Mouse (Mus musculus): ENCODE results near the gene Topors. TPM values are rescaled to one million over a fixed set of nuclear protein-coding genes. Genes with fewer than 3 reads are reported as not detected.

The Topors gene
- polyA plus RNA-seq, 1 experiment from 2014 or later: 27.2 TPM

GRCm38 (mm10) chr4:40244035-40244434 is 25.6 kb downstream of the Topors start:
- Histone ChIP-seq H3K4me1 (peaks cover 7% of the 10 kb centered on the region), H3K4me3 (no peak overlapping the region), H3K36me3 (no peaks in the 10 kb centered on the region), H3K27me3 (replicated peaks) (no peaks in the 10 kb centered on the region), H3K4me2 (no peak overlapping the region), H3K9me3 (no peaks in the 10 kb centered on the region), H3K27ac (replicated peaks) (no peak overlapping the region), H3K9ac (no peak overlapping the region)
- WGBS: 74% methylated on average over 8 of the region's 8 CpGs
- no peak for ATAC-seq (ENCODE audit: extremely low read depth, insufficient number of reproducible peaks, low FRiP score, low TSS enrichment)

GRCm38 (mm10) chr4:40243006-40243405 is 26.6 kb downstream of the Topors start:
- Histone ChIP-seq H3K9me3 (no peaks in the 10 kb centered on the region), H3K9ac (no peak overlapping the region), H3K27ac (replicated peaks) (no peak overlapping the region), H3K4me2 (no peak overlapping the region), H3K4me1 (peaks cover 15% of the 10 kb centered on the region), H3K36me3 (no peaks in the 10 kb centered on the region), H3K4me3 (no peak overlapping the region), H3K27me3 (replicated peaks) (no peaks in the 10 kb centered on the region)
- 84% methylated on average over 4 of the region's 4 CpGs for WGBS
- no peak for ATAC-seq (ENCODE audit: extremely low read depth, insufficient number of reproducible peaks, low FRiP score, low TSS enrichment)

DNA sequence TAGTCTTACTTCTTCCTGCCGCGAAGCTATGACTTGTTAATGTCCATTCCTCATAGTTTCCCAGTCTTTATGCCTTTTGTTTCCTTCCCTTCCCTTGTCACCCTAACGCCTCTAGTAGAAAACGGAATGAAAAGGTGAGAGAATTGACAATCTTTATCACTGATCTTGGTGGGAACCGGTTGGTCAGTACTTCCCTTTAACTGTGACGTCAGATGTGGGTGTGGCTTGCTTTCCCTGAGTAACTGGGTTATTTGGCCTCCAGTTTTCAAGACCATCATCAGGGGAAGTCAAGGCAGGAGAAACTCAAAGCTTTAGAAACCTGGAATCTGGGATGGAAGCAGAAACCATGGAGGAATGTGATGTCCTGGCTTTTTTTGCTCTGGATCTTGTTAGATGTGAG is 27.7 kb downstream of the Topors start:
- H3K4me2 ChIP-seq: no peak overlapping the region
- H3K4me3 ChIP-seq: no peak overlapping the region
- no peak overlapping the region for H3K27ac ChIP-seq (replicated peaks)
- peaks cover 15% of the 10 kb centered on the region for H3K4me1 ChIP-seq
- no peak overlapping the region for H3K9ac ChIP-seq
- WGBS: 46% methylated on average over 6 of the region's 6 CpGs
- H3K36me3 ChIP-seq: no peaks in the 10 kb centered on the region
- H3K9me3 ChIP-seq: no peaks in the 10 kb centered on the region
- no peaks in the 10 kb centered on the region for H3K27me3 ChIP-seq (replicated peaks)
- no peak for ATAC-seq (ENCODE audit: extremely low read depth, insufficient number of reproducible peaks, low FRiP score, low TSS enrichment)

GRCm38 (mm10) chr4:40240272-40240744 is 29.3 kb downstream of the Topors start:
- Histone ChIP-seq H3K9me3 (no peaks in the 10 kb centered on the region), H3K27me3 (replicated peaks) (no peaks in the 10 kb centered on the region), H3K4me1 (peaks cover 15% of the 10 kb centered on the region), H3K36me3 (no peaks in the 10 kb centered on the region), H3K4me3 (peak overlapping the region; percentile 81), H3K9ac (peak overlapping the region; percentile 85), H3K27ac (replicated peaks) (peak overlapping the region; percentile 76; the same call in 1 of the 2 replicates), H3K4me2 (peak overlapping the region; percentile 92)
- no peak for ATAC-seq (ENCODE audit: extremely low read depth, insufficient number of reproducible peaks, low FRiP score, low TSS enrichment)
- 56% methylated on average over 5 of the region's 5 CpGs for WGBS

- Histone ChIP-seq H3K4me1 (peaks cover 15% of the 10 kb centered on the region), H3K4me2 (peak within 1 kb of the TSS; percentile 92), H3K36me3 (peaks cover 5% of the 10 kb centered on the region), H3K27ac (replicated peaks) (peak within 1 kb of the TSS; percentile 76), H3K27me3 (replicated peaks) (no peaks in the 10 kb centered on the region), H3K9me3 (no peaks in the 10 kb centered on the region), H3K4me3 (peak within 1 kb of the TSS; percentile 81), H3K9ac (peak within 1 kb of the TSS; percentile 85)
- WGBS: 2% methylated on average over 33 of the region's 35 CpGs
- ATAC-seq (ENCODE audit: extremely low read depth, insufficient number of reproducible peaks, low FRiP score, low TSS enrichment): no peak; the same call in 1 of the 2 replicates
Observed at GRCm38 (mm10) chr4:40239409-40240271, 30.0 kb downstream of the Topors start, which contains the start of gene Ddx58. TSS of gene Ddx58 (minus strand) at chr4:40239828.

DNA sequence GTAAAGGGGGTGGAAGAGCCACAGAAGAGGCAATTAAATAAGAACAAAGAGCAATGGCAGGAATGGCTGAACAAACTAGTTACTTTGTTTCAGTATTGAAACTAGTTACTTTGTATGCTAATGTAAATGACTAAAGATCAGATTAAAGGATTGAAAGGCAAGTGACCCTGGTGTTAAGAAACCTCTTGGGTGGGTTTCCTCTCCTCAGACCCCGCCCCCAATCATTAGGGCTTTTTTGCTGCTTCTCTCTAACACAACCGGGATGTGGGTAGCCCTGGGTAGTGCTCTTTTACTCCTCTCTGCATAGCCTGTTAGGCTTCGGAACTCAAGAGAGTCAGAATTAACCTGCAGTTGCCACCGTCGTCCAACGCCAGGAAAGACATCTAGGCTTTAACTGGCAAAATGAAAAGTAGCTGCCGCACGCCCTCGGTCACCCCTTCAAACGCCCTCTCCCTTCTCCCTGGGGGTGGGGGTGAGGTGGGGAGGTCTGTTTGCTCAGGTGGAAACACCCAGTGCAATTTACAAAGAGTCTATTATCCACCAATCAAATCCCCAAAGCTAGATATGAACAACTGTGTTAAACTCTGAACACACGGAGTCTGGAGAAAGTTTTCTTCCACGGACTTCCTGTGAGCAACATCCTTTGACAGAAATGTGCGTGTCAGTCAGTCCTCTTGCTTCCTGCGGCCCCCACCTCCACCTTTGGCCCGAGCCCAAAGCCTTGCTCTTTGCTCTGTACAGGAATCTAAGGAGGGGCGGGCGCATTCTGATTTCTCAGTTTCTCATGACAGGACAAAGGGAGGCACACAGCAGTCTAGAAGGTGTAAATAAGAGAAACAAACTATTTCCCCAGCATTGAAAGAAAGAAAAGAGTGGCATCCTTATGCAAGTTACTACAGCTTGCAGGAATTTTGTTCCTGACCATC is 30.9 kb downstream of the Topors start:
- peak overlapping the region; percentile 81 for H3K4me3 ChIP-seq
- H3K27me3 ChIP-seq (replicated peaks): no peaks in the 10 kb centered on the region
- peak overlapping the region; percentile 85 for H3K9ac ChIP-seq
- H3K4me1 ChIP-seq: peaks cover 15% of the 10 kb centered on the region
- peak overlapping the region; percentile 92 for H3K4me2 ChIP-seq
- 2% methylated on average over 17 of the region's 17 CpGs for WGBS
- H3K27ac ChIP-seq (replicated peaks): peak overlapping the region; percentile 76
- no peak for ATAC-seq (ENCODE audit: extremely low read depth, insufficient number of reproducible peaks, low FRiP score, low TSS enrichment)
- H3K36me3 ChIP-seq: peaks cover 11% of the 10 kb centered on the region
- H3K9me3 ChIP-seq: no peaks in the 10 kb centered on the region

DNA sequence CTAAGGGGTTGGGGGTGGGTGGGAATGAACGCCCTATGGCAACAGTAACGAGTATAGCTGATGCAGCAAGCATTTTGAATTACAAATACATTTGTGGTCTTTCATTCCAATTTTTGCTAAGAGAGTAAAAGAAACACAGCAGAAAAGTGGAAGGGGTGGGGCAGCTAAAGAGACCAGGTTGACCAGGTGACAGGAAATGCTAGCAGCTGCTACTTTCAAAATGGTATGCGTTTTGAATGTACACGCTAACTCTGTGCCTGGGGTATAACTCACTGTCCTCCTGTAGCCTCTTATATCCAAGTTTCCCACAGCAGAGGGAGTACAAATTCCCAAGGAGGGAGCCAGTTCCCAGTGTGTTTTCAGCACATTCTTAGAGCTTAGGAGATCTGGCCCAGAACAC is 32.8 kb downstream of the Topors start:
- Histone ChIP-seq H3K27ac (replicated peaks) (no peak overlapping the region), H3K4me2 (no peak overlapping the region), H3K36me3 (peaks cover 16% of the 10 kb centered on the region), H3K4me3 (no peak overlapping the region), H3K9me3 (no peaks in the 10 kb centered on the region), H3K4me1 (peaks cover 15% of the 10 kb centered on the region), H3K27me3 (replicated peaks) (no peaks in the 10 kb centered on the region), H3K9ac (no peak overlapping the region)
- ATAC-seq (ENCODE audit: extremely low read depth, insufficient number of reproducible peaks, low FRiP score, low TSS enrichment): no peak
- 81% methylated on average over 4 of the region's 4 CpGs for WGBS

- Histone ChIP-seq H3K4me2 (no peak overlapping the region), H3K9me3 (no peaks in the 10 kb centered on the region), H3K9ac (no peak overlapping the region), H3K4me1 (peaks cover 9% of the 10 kb centered on the region; the same call in 1 of the 2 replicates), H3K27ac (replicated peaks) (no peak overlapping the region), H3K27me3 (replicated peaks) (no peaks in the 10 kb centered on the region), H3K4me3 (no peak overlapping the region), H3K36me3 (peaks cover 16% of the 10 kb centered on the region)
- WGBS: 93% methylated on average over 6 of the region's 6 CpGs
- ATAC-seq (ENCODE audit: extremely low read depth, insufficient number of reproducible peaks, low FRiP score, low TSS enrichment): no peak
Observed at GRCm38 (mm10) chr4:40234256-40234655, 35.4 kb downstream of the Topors start.

DNA sequence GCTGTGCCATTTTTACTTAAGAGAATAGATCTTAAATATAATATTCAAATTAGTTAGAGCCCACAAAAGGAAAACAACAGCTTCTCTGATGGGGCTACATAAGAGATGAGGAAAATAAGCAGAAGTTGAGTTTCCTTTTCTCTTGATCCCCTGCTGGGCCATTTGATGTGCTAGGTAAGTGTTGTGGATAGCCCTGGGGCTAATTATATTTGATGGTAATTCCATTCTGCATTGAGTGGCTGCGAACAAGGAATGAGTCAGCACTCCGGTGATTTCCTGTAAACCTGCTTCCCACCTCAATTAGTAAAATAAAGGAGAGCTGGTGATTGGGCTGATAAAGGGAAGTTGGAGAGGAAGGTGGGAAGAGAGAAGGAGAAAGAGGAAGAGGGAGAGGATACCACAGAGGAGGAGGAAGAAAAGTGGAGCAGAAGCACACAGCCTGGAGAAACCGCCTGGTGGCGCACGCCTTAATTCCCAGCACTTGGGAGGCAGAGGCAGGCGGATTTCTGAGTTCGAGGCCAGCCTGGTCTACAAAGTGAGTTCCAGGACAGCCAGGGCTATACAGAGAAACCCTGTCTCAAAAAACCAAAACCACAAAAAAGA is 36.5 kb downstream of the Topors start:
- Histone ChIP-seq H3K27me3 (replicated peaks) (no peaks in the 10 kb centered on the region), H3K27ac (replicated peaks) (no peak overlapping the region), H3K4me2 (no peak overlapping the region), H3K9me3 (no peaks in the 10 kb centered on the region), H3K36me3 (peaks cover 19% of the 10 kb centered on the region), H3K9ac (no peak overlapping the region), H3K4me1 (no peaks in the 10 kb centered on the region), H3K4me3 (no peak overlapping the region)
- WGBS: 89% methylated on average over 7 of the region's 7 CpGs
- no peak for ATAC-seq (ENCODE audit: extremely low read depth, insufficient number of reproducible peaks, low FRiP score, low TSS enrichment)

GRCm38 (mm10) chr4:40229723-40230122 is 39.9 kb downstream of the Topors start:
- Histone ChIP-seq H3K27ac (replicated peaks) (no peak overlapping the region), H3K4me2 (no peak overlapping the region), H3K36me3 (peaks cover 28% of the 10 kb centered on the region), H3K9ac (no peak overlapping the region), H3K27me3 (replicated peaks) (no peaks in the 10 kb centered on the region), H3K9me3 (no peaks in the 10 kb centered on the region), H3K4me1 (no peaks in the 10 kb centered on the region), H3K4me3 (no peak overlapping the region)
- ATAC-seq (ENCODE audit: extremely low read depth, insufficient number of reproducible peaks, low FRiP score, low TSS enrichment): no peak
- 70% methylated on average over 6 of the region's 6 CpGs for WGBS

DNA sequence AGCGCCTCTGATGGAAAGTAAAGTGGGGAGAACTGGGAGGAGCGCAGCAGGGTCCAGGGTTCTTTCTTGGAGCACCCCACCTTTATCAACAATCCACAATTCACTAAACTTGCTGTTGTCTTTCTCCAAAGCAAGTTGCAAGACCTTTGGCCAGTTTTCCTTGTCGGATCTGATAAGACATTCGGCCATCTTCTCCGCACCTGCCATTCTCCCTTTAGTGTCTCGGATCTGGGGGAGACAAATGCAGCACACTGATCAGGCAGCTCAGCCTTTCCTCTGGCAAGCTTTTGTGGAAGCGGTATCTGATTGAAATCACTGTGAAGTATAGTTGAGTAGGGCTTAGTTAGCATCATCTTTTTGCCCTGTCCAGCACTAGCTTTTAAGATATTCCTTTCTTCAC is 41.8 kb downstream of the Topors start:
- no peak for ATAC-seq (ENCODE audit: extremely low read depth, insufficient number of reproducible peaks, low FRiP score, low TSS enrichment)
- Histone ChIP-seq H3K4me2 (no peak overlapping the region), H3K9me3 (no peaks in the 10 kb centered on the region), H3K4me1 (no peaks in the 10 kb centered on the region), H3K9ac (no peak overlapping the region), H3K36me3 (peaks cover 28% of the 10 kb centered on the region), H3K27ac (replicated peaks) (no peak overlapping the region), H3K4me3 (no peak overlapping the region), H3K27me3 (replicated peaks) (0 out of 2 replicates have a peak, but pooled peaks cover 2% of the 10 kb centered on the region)
- WGBS: 76% methylated on average over 7 of the region's 7 CpGs
